25 mouse cellular contexts compared by ENCODE assay signal in the genomic region with DNA sequence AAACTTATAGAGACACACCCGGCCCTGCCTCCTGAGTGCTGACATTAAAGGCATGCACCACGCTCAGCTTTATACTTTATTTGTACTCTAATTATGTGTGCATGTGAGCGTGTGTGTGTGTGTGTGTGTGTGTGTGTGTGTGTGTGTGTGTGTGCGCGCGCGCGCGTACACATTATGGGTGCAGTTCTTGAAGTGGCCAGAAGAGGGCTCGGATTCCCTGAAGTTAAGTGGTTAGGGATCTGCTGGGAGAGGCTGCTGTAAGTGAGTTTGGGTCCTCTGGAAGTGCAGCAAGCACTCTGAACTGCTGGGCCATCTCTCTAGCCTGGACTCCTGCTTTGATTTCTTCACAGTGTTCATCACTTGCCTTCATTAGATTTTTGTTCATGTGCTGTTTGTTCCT. TPM values are rescaled to one million over a fixed set of nuclear protein-coding genes. Genes with fewer than 3 reads are reported as not detected.
A peak's percentile ranks its signal among the peaks of the same experiment; 100 is the strongest.
DNase-seq lines count a peak whose midpoint lies in the region; ATAC-seq and TF ChIP-seq lines count a peak whose summit lies in the region.
"Had no signal": no experiment of that assay in that cellular context is flagged by ENCODE, and none has a peak within 500 bp of the region (broad histone marks: within the 10 kb centered on the region; RNA-seq: fewer than 3 reads in every experiment).

No protein-coding gene starts in this region.

- TF ChIP-seq CTCF in liver, embryonic 14.5 days (IDR thresholded peaks at IDR 0.05; ENCODE audit: low read depth): peak; percentile 51
- 0 out of 2 replicates have a peak, but pooled peaks have one; percentile 18 for TF ChIP-seq CTCF in stomach, postnatal 0 days (IDR thresholded peaks at IDR 0.05; ENCODE audit: low read depth)

- WGBS in hindbrain, embryonic 10.5 days: 83% methylated on average over 10 of the region's 10 CpGs
- WGBS in hindbrain, embryonic 12.5 days: 83% methylated on average over 10 of the region's 10 CpGs
- WGBS in liver, embryonic 14.5 days (ENCODE audit: insufficient replicate concordance): 69% methylated on average over 10 of the region's 10 CpGs
- 80% methylated on average over 10 of the region's 10 CpGs for WGBS in liver, embryonic 11.5 days
- WGBS in stomach, postnatal 0 days: 81% methylated on average over 10 of the region's 10 CpGs

- H3K27me3 ChIP-seq in hindbrain, embryonic 10.5 days (ENCODE audit: insufficient read depth, poor library complexity, severe bottlenecking): no peaks in the 10 kb centered on the region
- no peaks in the 10 kb centered on the region for H3K27me3 ChIP-seq in hindbrain, embryonic 12.5 days
- no peaks in the 10 kb centered on the region for H3K27me3 ChIP-seq in liver, embryonic 14.5 days (ENCODE audit: control insufficient read depth, insufficient read depth, low read length)
- H3K27me3 ChIP-seq in liver, embryonic 11.5 days (replicated peaks; ENCODE audit: control insufficient read depth, insufficient read depth, low read length): no peaks in the 10 kb centered on the region
- H3K27me3 ChIP-seq in stomach, postnatal 0 days (ENCODE audit: control insufficient read depth, insufficient read depth, low read length): no peaks in the 10 kb centered on the region
- H3K27me3 ChIP-seq: embryonic facial prominence, embryonic 15.5 days; heart, embryonic 15.5 days; limb, embryonic 12.5 days had no signal

- no peak overlapping the region for H3K9ac ChIP-seq in hindbrain, embryonic 12.5 days
- no peak overlapping the region for H3K9ac ChIP-seq in liver, embryonic 14.5 days (replicated peaks)
- no peak overlapping the region for H3K9ac ChIP-seq in liver, embryonic 11.5 days (ENCODE audit: low read depth, low read length)
- no peak overlapping the region for H3K9ac ChIP-seq in stomach, postnatal 0 days (ENCODE audit: low read length)
- H3K9ac ChIP-seq: embryonic facial prominence, embryonic 15.5 days; heart, embryonic 15.5 days; limb, embryonic 12.5 days had no signal

- H3K9me3 ChIP-seq in hindbrain, embryonic 10.5 days: peaks cover 5% of the 10 kb centered on the region; the same call in 1 of the 2 replicates
- H3K9me3 ChIP-seq in hindbrain, embryonic 12.5 days (replicated peaks): peaks cover 6% of the 10 kb centered on the region
- no peaks in the 10 kb centered on the region for H3K9me3 ChIP-seq in liver, embryonic 14.5 days (ENCODE audit: control insufficient read depth, low read length)
- peaks cover 3% of the 10 kb centered on the region; the same call in 1 of the 2 replicates for H3K9me3 ChIP-seq in liver, embryonic 11.5 days (ENCODE audit: control insufficient read depth, low read length)
- no peaks in the 10 kb centered on the region for H3K9me3 ChIP-seq in stomach, postnatal 0 days (ENCODE audit: control insufficient read depth, low read length)
- H3K9me3 ChIP-seq: embryonic facial prominence, embryonic 15.5 days; heart, embryonic 15.5 days had no signal

- H3K4me1 ChIP-seq in hindbrain, embryonic 10.5 days (replicated peaks): no peaks in the 10 kb centered on the region
- H3K4me1 ChIP-seq in hindbrain, embryonic 12.5 days: no peaks in the 10 kb centered on the region
- no peaks in the 10 kb centered on the region for H3K4me1 ChIP-seq in liver, embryonic 14.5 days (replicated peaks; ENCODE audit: control insufficient read depth in 2 of 2, insufficient read depth in 2 of 2, low read length in 1 of 2)
- no peaks in the 10 kb centered on the region for H3K4me1 ChIP-seq in liver, embryonic 11.5 days (replicated peaks; ENCODE audit: control insufficient read depth, insufficient read depth, low read length)
- no peaks in the 10 kb centered on the region for H3K4me1 ChIP-seq in stomach, postnatal 0 days (replicated peaks; ENCODE audit: control insufficient read depth, insufficient read depth)
- H3K4me1 ChIP-seq: embryonic facial prominence, embryonic 15.5 days; heart, embryonic 15.5 days; limb, embryonic 12.5 days had no signal

- no peak for ATAC-seq in hindbrain, embryonic 12.5 days (ENCODE audit: low FRiP score)
- no peak for ATAC-seq in liver, embryonic 14.5 days (ENCODE audit: insufficient read depth)
- ATAC-seq in liver, embryonic 11.5 days (replicated peaks; ENCODE audit: low FRiP score): no peak
- ATAC-seq in stomach, postnatal 0 days (ENCODE audit: low FRiP score, low TSS enrichment): no peak
- ATAC-seq: CD4-positive, CD25-positive, alpha-beta regulatory T cell, adult 4 months; forebrain, embryonic 14.5 days; inflammation-experienced regulatory T-cells, adult 6 months had no signal

- H3K36me3 ChIP-seq in hindbrain, embryonic 10.5 days: no peaks in the 10 kb centered on the region
- no peaks in the 10 kb centered on the region for H3K36me3 ChIP-seq in hindbrain, embryonic 12.5 days
- no peaks in the 10 kb centered on the region for H3K36me3 ChIP-seq in liver, embryonic 14.5 days (replicated peaks; ENCODE audit: control insufficient read depth, insufficient read depth, low read depth)
- H3K36me3 ChIP-seq in liver, embryonic 11.5 days (ENCODE audit: control insufficient read depth, insufficient read depth, low read length): no peaks in the 10 kb centered on the region
- H3K36me3 ChIP-seq in stomach, postnatal 0 days (ENCODE audit: control insufficient read depth, insufficient read depth, low read length): no peaks in the 10 kb centered on the region
- H3K36me3 ChIP-seq: embryonic facial prominence, embryonic 15.5 days; heart, embryonic 15.5 days; limb, embryonic 12.5 days had no signal

- H3K4me3 ChIP-seq in hindbrain, embryonic 10.5 days: no peak overlapping the region
- H3K4me3 ChIP-seq in hindbrain, embryonic 12.5 days: no peak overlapping the region
- H3K4me3 ChIP-seq in liver, embryonic 14.5 days (ENCODE audit: insufficient read depth in 1 of 2, low read depth in 2 of 2, low read length in 2 of 2): no peak overlapping the region
- no peak overlapping the region for H3K4me3 ChIP-seq in liver, embryonic 11.5 days (ENCODE audit: low read depth, low read length)
- H3K4me3 ChIP-seq in stomach, postnatal 0 days (ENCODE audit: low read depth, low read length): no peak overlapping the region
- H3K4me3 ChIP-seq: embryonic facial prominence, embryonic 15.5 days; heart, embryonic 15.5 days; limb, embryonic 12.5 days had no signal

- H3K27ac ChIP-seq in hindbrain, embryonic 10.5 days: no peak overlapping the region
- no peak overlapping the region for H3K27ac ChIP-seq in hindbrain, embryonic 12.5 days
- no peak overlapping the region for H3K27ac ChIP-seq in liver, embryonic 14.5 days
- H3K27ac ChIP-seq in liver, embryonic 11.5 days (ENCODE audit: low read depth, low read length): no peak overlapping the region
- H3K27ac ChIP-seq in stomach, postnatal 0 days (replicated peaks): no peak overlapping the region
- H3K27ac ChIP-seq: embryonic facial prominence, embryonic 15.5 days; heart, embryonic 15.5 days; limb, embryonic 12.5 days had no signal

- DNase-seq in hindbrain, embryonic 10.5 days (ENCODE audit: low spot score): peak; percentile 5
- DNase-seq in liver, embryonic 14.5 days (ENCODE audit: low read depth in 3 of 3, low spot score in 3 of 3): no peak
- no peak for DNase-seq in liver, embryonic 11.5 days (ENCODE audit: low spot score)
- peak; percentile 33 for DNase-seq in thymus, postnatal 4 days
- DNase-seq in thymus, adult 18-20 months: no peak
- DNase-seq in stomach, postnatal 0 days (ENCODE audit: low spot score): no peak
- DNase-seq in kidney, adult 9 months: no peak
- DNase-seq: adrenal gland, postnatal 10 days; cerebellum, adult 9-10 months; heart, postnatal 4 days; kidney, adult 8-10 months; lung, postnatal 14 days; thymus, postnatal 36 days had no signal

- H3K4me2 ChIP-seq in hindbrain, embryonic 12.5 days (replicated peaks): no peak overlapping the region
- H3K4me2 ChIP-seq in liver, embryonic 14.5 days (ENCODE audit: low read depth): no peak overlapping the region
- H3K4me2 ChIP-seq in liver, embryonic 11.5 days: no peak overlapping the region
- H3K4me2 ChIP-seq in stomach, postnatal 0 days (replicated peaks; ENCODE audit: low read depth): no peak overlapping the region
- H3K4me2 ChIP-seq: embryonic facial prominence, embryonic 15.5 days; heart, embryonic 15.5 days; limb, embryonic 12.5 days; midbrain, embryonic 11.5 days had no signal

- no peak for TF ChIP-seq EP300 in liver, embryonic 14.5 days (IDR thresholded peaks at IDR 0.05; ENCODE audit: low read depth)
- TF ChIP-seq EP300 in stomach, postnatal 0 days (optimal IDR thresholded peaks at IDR 0.05): no peak

RNA-seq across cellular contexts. Expression of gene Siglecg, which starts 9.3 kb away (rescaled TPM):
- 0.14 and 0.17 TPM in 2 replicates for polyA plus RNA-seq in hindbrain, embryonic 10.5 days (2016; fragmentation: Nextera tagmentation; extraction: Ambion mirVana)
- polyA plus RNA-seq in hindbrain, embryonic 12.5 days (2016; fragmentation: Nextera tagmentation; extraction: Ambion mirVana): not detected in 2 replicates
- polyA plus RNA-seq in liver, embryonic 14.5 days (2012; rRNA removed): 0.64 and 0.69 TPM in 2 replicates
- 0.24 and 0.38 TPM in 2 replicates for polyA plus RNA-seq in liver, embryonic 14.5 days (2014; fragmentation: Nextera tagmentation; extraction: Ambion mirVana)
- polyA plus RNA-seq in liver, embryonic 11.5 days (2014; fragmentation: Nextera tagmentation; extraction: Ambion mirVana): 0.34 and 0.47 TPM in 2 replicates
- polyA plus RNA-seq in stomach, postnatal 0 days (2015; fragmentation: Nextera tagmentation; extraction: Ambion mirVana): 0.12 and 0.17 TPM in 2 replicates
- polyA plus RNA-seq: forebrain, embryonic 14.5 days; limb, embryonic 12.5 days; midbrain, embryonic 11.5 days; midbrain, postnatal 0 days; neural tube, embryonic 14.5 days had no signal

RNA-seq across cellular contexts. Expression of gene Lim2, which starts 10.2 kb away (rescaled TPM):
- not detected in 2 replicates for polyA plus RNA-seq in hindbrain, embryonic 10.5 days (2016; fragmentation: Nextera tagmentation; extraction: Ambion mirVana)
- polyA plus RNA-seq in hindbrain, embryonic 12.5 days (2016; fragmentation: Nextera tagmentation; extraction: Ambion mirVana): not detected in 2 replicates
- 0.07 TPM in 1 of 2 replicates, not detected in the other for polyA plus RNA-seq in liver, embryonic 14.5 days (2012; rRNA removed)
- polyA plus RNA-seq in liver, embryonic 14.5 days (2014; fragmentation: Nextera tagmentation; extraction: Ambion mirVana): 0.06 and 0.08 TPM in 2 replicates
- 0.10 TPM in 1 of 2 replicates, not detected in the other for polyA plus RNA-seq in liver, embryonic 11.5 days (2014; fragmentation: Nextera tagmentation; extraction: Ambion mirVana)
- 0.11 and 0.23 TPM in 2 replicates for polyA plus RNA-seq in stomach, postnatal 0 days (2015; fragmentation: Nextera tagmentation; extraction: Ambion mirVana)
- polyA plus RNA-seq: CD4-positive, CD25-positive, alpha-beta regulatory T cell, adult 4 months; embryonic facial prominence, embryonic 15.5 days; forebrain, embryonic 14.5 days; heart, embryonic 15.5 days; inflammation-experienced regulatory T-cells, adult 6 months; limb, embryonic 12.5 days; liver, embryonic 16.5 days; midbrain, postnatal 0 days; neural tube, embryonic 14.5 days; stomach, embryonic 16.5 days had no signal

RNA-seq across cellular contexts. Expression of gene Nkg7, which starts 19.6 kb away (rescaled TPM):
- not detected in 2 replicates for polyA plus RNA-seq in hindbrain, embryonic 10.5 days (2016; fragmentation: Nextera tagmentation; extraction: Ambion mirVana)
- polyA plus RNA-seq in hindbrain, embryonic 12.5 days (2016; fragmentation: Nextera tagmentation; extraction: Ambion mirVana): 0.27 TPM in 1 of 2 replicates, not detected in the other
- 3.1 and 4.3 TPM in 2 replicates for polyA plus RNA-seq in liver, embryonic 14.5 days (2012; rRNA removed)
- 10.2 and 13.2 TPM in 2 replicates for polyA plus RNA-seq in liver, embryonic 14.5 days (2014; fragmentation: Nextera tagmentation; extraction: Ambion mirVana)
- polyA plus RNA-seq in liver, embryonic 11.5 days (2014; fragmentation: Nextera tagmentation; extraction: Ambion mirVana): 3.5 and 3.8 TPM in 2 replicates
- polyA plus RNA-seq in stomach, postnatal 0 days (2015; fragmentation: Nextera tagmentation; extraction: Ambion mirVana): 0.62 and 0.79 TPM in 2 replicates
- polyA plus RNA-seq: forebrain, embryonic 14.5 days; limb, embryonic 12.5 days; midbrain, embryonic 11.5 days; neural tube, embryonic 14.5 days had no signal

RNA-seq across cellular contexts. Expression of gene Cldnd2, which starts 23.3 kb away (rescaled TPM):
- polyA plus RNA-seq in hindbrain, embryonic 10.5 days (2016; fragmentation: Nextera tagmentation; extraction: Ambion mirVana): not detected in 2 replicates
- not detected in 2 replicates for polyA plus RNA-seq in hindbrain, embryonic 12.5 days (2016; fragmentation: Nextera tagmentation; extraction: Ambion mirVana)
- not detected in 2 replicates for polyA plus RNA-seq in liver, embryonic 14.5 days (2012; rRNA removed)
- not detected in 2 replicates for polyA plus RNA-seq in liver, embryonic 14.5 days (2014; fragmentation: Nextera tagmentation; extraction: Ambion mirVana)
- polyA plus RNA-seq in liver, embryonic 11.5 days (2014; fragmentation: Nextera tagmentation; extraction: Ambion mirVana): not detected in 2 replicates
- not detected in 2 replicates for polyA plus RNA-seq in stomach, postnatal 0 days (2015; fragmentation: Nextera tagmentation; extraction: Ambion mirVana)
- polyA plus RNA-seq: CD4-positive, CD25-positive, alpha-beta regulatory T cell, adult 4 months; embryonic facial prominence, embryonic 15.5 days; forebrain, embryonic 14.5 days; heart, embryonic 15.5 days; limb, embryonic 12.5 days; liver, embryonic 16.5 days; midbrain, embryonic 11.5 days; midbrain, postnatal 0 days; neural tube, embryonic 14.5 days; stomach, embryonic 16.5 days had no signal

RNA-seq across cellular contexts. Expression of gene Etfb, which starts 26.6 kb away (rescaled TPM):
- polyA plus RNA-seq in hindbrain, embryonic 10.5 days (2016; fragmentation: Nextera tagmentation; extraction: Ambion mirVana): 226 and 249 TPM in 2 replicates
- polyA plus RNA-seq in hindbrain, embryonic 12.5 days (2016; fragmentation: Nextera tagmentation; extraction: Ambion mirVana): 169 and 170 TPM in 2 replicates
- polyA plus RNA-seq in liver, embryonic 14.5 days (2012; rRNA removed): 79.1 and 116 TPM in 2 replicates
- polyA plus RNA-seq in liver, embryonic 14.5 days (2014; fragmentation: Nextera tagmentation; extraction: Ambion mirVana): 261 and 265 TPM in 2 replicates
- 369 and 378 TPM in 2 replicates for polyA plus RNA-seq in liver, embryonic 11.5 days (2014; fragmentation: Nextera tagmentation; extraction: Ambion mirVana)
- 513 and 521 TPM in 2 replicates for polyA plus RNA-seq in stomach, postnatal 0 days (2015; fragmentation: Nextera tagmentation; extraction: Ambion mirVana)

Comparison
In these comparisons a context has a peak if more than half of its experiments do, and no peak if none do; other contexts are left out.
1. DNase-seq: peak in hindbrain, embryonic 10.5 days (single experiment) and thymus, postnatal 4 days (single experiment); none in liver, embryonic 14.5 days (0 of 3), liver, embryonic 11.5 days (single experiment), thymus, adult 18-20 months (0 of 2), stomach, postnatal 0 days (single experiment) and kidney, adult 9 months (single experiment).